Mouse (Mus musculus) hindbrain, embryonic 15.5 days (tissue): ENCODE results near the gene Specc1l. TPM values are rescaled to one million over a fixed set of nuclear protein-coding genes. Genes with fewer than 3 reads are reported as not detected.

Source experiments
- ATAC-seq: fragments of 200-750 bp; cut with Nextera tagmentation; 2 replicates; pipeline ENCODE4 v1.8.0; 2017; ENCODE audit warnings: low read depth, moderate number of reproducible peaks, moderate TSS enrichment; ENCODE audit not compliant: low FRiP score
- H3K27ac ChIP-seq: fragments of 300-500 bp; sonication (generic); replicated peaks from 2 replicates; pipeline ENCODE4 v1.5.1; 2015; ENCODE audit warnings: mild to moderate bottlenecking, inconsistent platforms
- H3K27me3 ChIP-seq: fragments of 300-500 bp; sonication (generic); 2 replicates; pipeline ENCODE4 v1.6.1; 2015; ENCODE audit warnings: control low read depth, inconsistent platforms
- H3K36me3 ChIP-seq: fragments of 300-500 bp; sonication (generic); 2 replicates; pipeline ENCODE4 v1.6.1; 2015; ENCODE audit warnings: control low read depth, inconsistent platforms
- H3K4me1 ChIP-seq: fragments of 300-500 bp; sonication (generic); replicated peaks from 2 replicates; pipeline ENCODE4 v1.6.1; 2015; ENCODE audit warnings: control low read depth, inconsistent platforms
- H3K4me2 ChIP-seq: fragments of 300-500 bp; sonication (generic); 2 replicates; pipeline ENCODE4 v1.6.1; 2015; ENCODE audit warnings: moderate library complexity, mild to moderate bottlenecking, inconsistent platforms
- H3K4me3 ChIP-seq: fragments of 300-500 bp; sonication (generic); 2 replicates; pipeline ENCODE4 v1.5.1; 2015; ENCODE audit warnings: mild to moderate bottlenecking, inconsistent platforms
- H3K9ac ChIP-seq: fragments of 300-500 bp; sonication (generic); 2 replicates; pipeline ENCODE4 v1.6.1; 2015; ENCODE audit warnings: inconsistent platforms
- H3K9me3 ChIP-seq: fragments of 300-500 bp; sonication (generic); 2 replicates; pipeline ENCODE4 v1.6.1; 2016; ENCODE audit warnings: control low read depth, inconsistent platforms
- WGBS: fragments of 180-500 bp; shearing (Covaris S2); methylation state at CpG from one replicate; pipeline ENCODE4 v1.1.7; 2015; 5-methylcytosine and 5-hydroxymethylcytosine counted together
- polyA plus RNA-seq: library from polyadenylated mRNA; unstranded; fragments of >200 nt; fragmentation: Nextera tagmentation; extraction: Ambion mirVana; gene quantifications from 2 replicates; pipeline ENCODE4 v1.2.1, GENCODE M21; 2015

Specc1l gene
- polyA plus RNA-seq, 1 experiment from 2014 or later, result 30.5 TPM

GRCm38 (mm10) chr10:75252301-75253022 is 40.6 kb downstream of the Specc1l start:
- H3K27me3 ChIP-seq, result no peaks in the 10 kb centered on the region
- H3K9ac ChIP-seq, result no peak overlapping the region
- no peak overlapping the region for H3K27ac ChIP-seq
- H3K4me3 ChIP-seq, result no peak overlapping the region
- H3K4me2 ChIP-seq, result no peak overlapping the region
- no peaks in the 10 kb centered on the region for H3K4me1 ChIP-seq
- no peak for ATAC-seq
- H3K36me3 ChIP-seq, result peaks cover 13% of the 10 kb centered on the region
- H3K9me3 ChIP-seq, result no peaks in the 10 kb centered on the region
- 83% methylated on average over 13 of the region's 13 CpGs for WGBS

- Histone ChIP-seq H3K27me3 (no peaks in the 10 kb centered on the region), H3K9ac (no peak overlapping the region), H3K9me3 (no peaks in the 10 kb centered on the region), H3K27ac (no peak overlapping the region), H3K4me3 (no peak overlapping the region), H3K36me3 (peaks cover 14% of the 10 kb centered on the region), H3K4me2 (no peak overlapping the region), H3K4me1 (no peaks in the 10 kb centered on the region)
- ATAC-seq, result no peak
- 67% methylated on average over 2 of the region's 2 CpGs for WGBS
Observed at GRCm38 (mm10) chr10:75255091-75255490, 43.2 kb downstream of the Specc1l start.

- no peaks in the 10 kb centered on the region for H3K27me3 ChIP-seq
- no peak overlapping the region for H3K27ac ChIP-seq
- H3K4me1 ChIP-seq, result no peaks in the 10 kb centered on the region
- no peak overlapping the region for H3K4me3 ChIP-seq
- H3K9me3 ChIP-seq, result no peaks in the 10 kb centered on the region
- no peak for ATAC-seq
- no peak overlapping the region for H3K4me2 ChIP-seq
- peaks cover 33% of the 10 kb centered on the region for H3K36me3 ChIP-seq
- H3K9ac ChIP-seq, result no peak overlapping the region
- 67% methylated on average over 3 of the region's 3 CpGs for WGBS
Observed at GRCm38 (mm10) chr10:75257401-75257800, 45.5 kb downstream of the Specc1l start.

- peaks cover 42% of the 10 kb centered on the region for H3K36me3 ChIP-seq
- 57% methylated on average over 5 of the region's 5 CpGs for WGBS
Observed at GRCm38 (mm10) chr10:75258241-75258640, 46.4 kb downstream of the Specc1l start.

GRCm38 (mm10) chr10:75261268-75261667 is 49.4 kb downstream of the Specc1l start:
- H3K9ac ChIP-seq, result no peak overlapping the region
- no peaks in the 10 kb centered on the region for H3K27me3 ChIP-seq
- 94% methylated on average over 5 of the region's 5 CpGs for WGBS
- H3K4me3 ChIP-seq, result no peak overlapping the region
- ATAC-seq, result no peak
- H3K27ac ChIP-seq, result no peak overlapping the region
- H3K36me3 ChIP-seq, result peaks cover 63% of the 10 kb centered on the region
- H3K4me1 ChIP-seq, result no peaks in the 10 kb centered on the region
- no peak overlapping the region for H3K4me2 ChIP-seq
- no peaks in the 10 kb centered on the region for H3K9me3 ChIP-seq

More at GRCm38 (mm10) chr10:75258241-75258640, 46.4 kb downstream of the Specc1l start:
- no peak for ATAC-seq
- Histone ChIP-seq H3K27ac (peak overlapping the region; percentile 25; the same call in 1 of the 2 replicates), H3K9ac (no peak overlapping the region), H3K4me3 (no peak overlapping the region), H3K27me3 (no peaks in the 10 kb centered on the region), H3K9me3 (no peaks in the 10 kb centered on the region), H3K4me1 (no peaks in the 10 kb centered on the region), H3K4me2 (no peak overlapping the region)

- WGBS, result 74% methylated on average over 3 of the region's 3 CpGs
- peak overlapping the region; percentile 13; the same call in 1 of the 2 replicates for H3K27ac ChIP-seq
Observed at GRCm38 (mm10) chr10:75264993-75265555, 53.2 kb downstream of the Specc1l start.

GRCm38 (mm10) chr10:75273020-75273419 is 61.1 kb downstream of the Specc1l start:
- Histone ChIP-seq H3K27me3 (no peaks in the 10 kb centered on the region), H3K4me2 (no peak overlapping the region), H3K36me3 (peaks cover 47% of the 10 kb centered on the region), H3K9ac (no peak overlapping the region), H3K27ac (no peak overlapping the region), H3K4me1 (no peaks in the 10 kb centered on the region), H3K4me3 (no peak overlapping the region), H3K9me3 (no peaks in the 10 kb centered on the region)
- 94% methylated on average over 4 of the region's 4 CpGs for WGBS
- ATAC-seq, result no peak

More at GRCm38 (mm10) chr10:75264993-75265555, 53.2 kb downstream of the Specc1l start:
- Histone ChIP-seq H3K4me1 (no peaks in the 10 kb centered on the region), H3K4me2 (no peak overlapping the region), H3K9me3 (no peaks in the 10 kb centered on the region), H3K4me3 (no peak overlapping the region), H3K36me3 (peaks cover 75% of the 10 kb centered on the region), H3K9ac (no peak overlapping the region), H3K27me3 (no peaks in the 10 kb centered on the region)
- no peak for ATAC-seq

GRCm38 (mm10) chr10:75276427-75277013 is 64.6 kb downstream of the Specc1l start:
- H3K27me3 ChIP-seq, result no peaks in the 10 kb centered on the region
- no peaks in the 10 kb centered on the region for H3K9me3 ChIP-seq
- ATAC-seq, result no peak
- H3K4me1 ChIP-seq, result no peaks in the 10 kb centered on the region
- 95% methylated on average over 12 of the region's 12 CpGs for WGBS
- H3K4me3 ChIP-seq, result no peak overlapping the region
- H3K4me2 ChIP-seq, result no peak overlapping the region
- no peak overlapping the region for H3K9ac ChIP-seq
- peaks cover 40% of the 10 kb centered on the region for H3K36me3 ChIP-seq
- no peak overlapping the region for H3K27ac ChIP-seq

- H3K36me3 ChIP-seq, result peaks cover 40% of the 10 kb centered on the region
- no peak overlapping the region for H3K4me2 ChIP-seq
- no peaks in the 10 kb centered on the region for H3K4me1 ChIP-seq
- H3K4me3 ChIP-seq, result no peak overlapping the region
- no peak for ATAC-seq
- no peak overlapping the region for H3K27ac ChIP-seq
- no peak overlapping the region for H3K9ac ChIP-seq
- no peaks in the 10 kb centered on the region for H3K9me3 ChIP-seq
- H3K27me3 ChIP-seq, result no peaks in the 10 kb centered on the region
- 79% methylated on average over 1 of the region's 1 CpGs for WGBS
Observed at GRCm38 (mm10) chr10:75277501-75277900, 65.6 kb downstream of the Specc1l start.

GRCm38 (mm10) chr10:75282648-75283047 is 70.8 kb downstream of the Specc1l start:
- no peak overlapping the region for H3K4me3 ChIP-seq
- no peak for ATAC-seq
- WGBS, result 89% methylated on average over 5 of the region's 5 CpGs

GRCm38 (mm10) chr10:75283821-75284220 is 71.9 kb downstream of the Specc1l start:
- H3K27me3 ChIP-seq, result no peaks in the 10 kb centered on the region
- H3K9ac ChIP-seq, result no peak overlapping the region
- no peak overlapping the region for H3K4me3 ChIP-seq
- H3K9me3 ChIP-seq, result no peaks in the 10 kb centered on the region
- H3K4me2 ChIP-seq, result no peak overlapping the region
- no peaks in the 10 kb centered on the region for H3K4me1 ChIP-seq
- WGBS, result 93% methylated on average over 3 of the region's 3 CpGs
- no peak for ATAC-seq
- no peak overlapping the region for H3K27ac ChIP-seq
- H3K36me3 ChIP-seq, result peaks cover 17% of the 10 kb centered on the region

More at GRCm38 (mm10) chr10:75282648-75283047, 70.8 kb downstream of the Specc1l start:
- Histone ChIP-seq H3K27me3 (no peaks in the 10 kb centered on the region), H3K4me1 (no peaks in the 10 kb centered on the region), H3K9me3 (no peaks in the 10 kb centered on the region), H3K27ac (no peak overlapping the region), H3K36me3 (peaks cover 18% of the 10 kb centered on the region), H3K4me2 (no peak overlapping the region), H3K9ac (no peak overlapping the region)

GRCm38 (mm10) chr10:75288579-75288978 is 76.7 kb downstream of the Specc1l start:
- WGBS, result 84% methylated on average over 7 of the region's 7 CpGs
- Histone ChIP-seq H3K27me3 (no peaks in the 10 kb centered on the region), H3K9me3 (no peaks in the 10 kb centered on the region), H3K4me1 (no peaks in the 10 kb centered on the region), H3K4me3 (no peak overlapping the region), H3K36me3 (peaks cover 9% of the 10 kb centered on the region; the same call in 1 of the 2 replicates), H3K4me2 (no peak overlapping the region), H3K9ac (no peak overlapping the region), H3K27ac (no peak overlapping the region)
- ATAC-seq, result no peak
